Mouse (Mus musculus): ENCODE measurements around the gene Agpat1.

Agpat1 gene

GRCm38 (mm10) chr17:34652546-34652945 lies 48.5 kb downstream of the Agpat1 start:
- DNase-seq (ENCODE audit: low spot score in 2 of 2), result no peak

GRCm38 (mm10) chr17:34652985-34653384 lies 48.9 kb downstream of the Agpat1 start:
- DNase-seq (ENCODE audit: low spot score in 2 of 2), result no peak

GRCm38 (mm10) chr17:34653746-34654285 lies 49.8 kb downstream of the Agpat1 start:
- DNase-seq (ENCODE audit: low spot score in 2 of 2), result peak in 1 of 2 experiments; percentile 41

- no peak for DNase-seq (ENCODE audit: low spot score in 2 of 2)
These were observed 50.3 kb downstream of the Agpat1 start for GRCm38 (mm10) chr17:34654392-34654791.

GRCm38 (mm10) chr17:34655160-34655559 lies 51.1 kb downstream of the Agpat1 start:
- DNase-seq (ENCODE audit: low spot score in 2 of 2), result peak in 1 of 2 experiments; percentile 71

GRCm38 (mm10) chr17:34655581-34655991 lies 51.5 kb downstream of the Agpat1 start:
- DNase-seq (ENCODE audit: low spot score in 2 of 2), result peak; percentile 70 to 89

DNA sequence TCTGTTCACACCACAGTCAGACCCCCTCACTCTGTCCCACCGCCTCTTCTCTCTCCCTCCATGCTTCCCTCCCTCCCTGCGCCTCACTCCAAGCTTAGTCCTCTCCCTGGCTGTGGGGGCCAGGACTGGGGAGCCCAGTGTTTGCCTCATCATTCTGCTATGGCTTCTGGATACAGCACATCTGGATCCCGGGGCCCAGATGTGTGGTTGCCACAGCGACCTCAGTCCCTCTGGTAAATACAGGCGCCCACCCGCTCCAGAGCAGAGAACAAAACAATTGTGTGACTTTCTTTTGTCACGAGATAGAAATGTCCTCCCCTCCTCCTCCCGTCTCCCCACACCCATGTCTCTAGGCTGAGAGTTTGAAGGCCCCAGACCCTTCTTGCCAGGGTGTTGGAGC lies 52.6 kb downstream of the Agpat1 start:
- DNase-seq (ENCODE audit: low spot score in 2 of 2), result no peak

DNA sequence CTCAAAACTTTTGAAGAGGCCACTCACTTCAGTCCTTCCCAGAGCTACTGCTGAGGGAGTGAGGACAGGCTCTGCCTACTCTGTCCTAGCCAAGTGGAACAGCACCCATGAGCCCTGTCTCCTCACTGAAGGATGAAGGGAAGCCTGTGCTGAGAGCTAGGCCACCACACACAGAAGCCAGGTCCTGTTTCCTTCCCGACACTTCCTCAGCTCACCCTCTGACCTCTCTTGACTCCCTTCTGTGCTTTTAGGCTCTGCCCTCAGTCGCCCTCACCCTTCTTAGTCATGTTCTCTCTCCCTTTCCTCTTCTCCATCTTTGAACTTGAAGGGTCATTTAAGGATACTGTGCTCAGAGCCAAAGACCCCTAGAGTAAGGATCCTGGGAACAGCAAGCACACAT lies 53.2 kb downstream of the Agpat1 start:
- DNase-seq (ENCODE audit: low spot score in 2 of 2), result no peak

DNA sequence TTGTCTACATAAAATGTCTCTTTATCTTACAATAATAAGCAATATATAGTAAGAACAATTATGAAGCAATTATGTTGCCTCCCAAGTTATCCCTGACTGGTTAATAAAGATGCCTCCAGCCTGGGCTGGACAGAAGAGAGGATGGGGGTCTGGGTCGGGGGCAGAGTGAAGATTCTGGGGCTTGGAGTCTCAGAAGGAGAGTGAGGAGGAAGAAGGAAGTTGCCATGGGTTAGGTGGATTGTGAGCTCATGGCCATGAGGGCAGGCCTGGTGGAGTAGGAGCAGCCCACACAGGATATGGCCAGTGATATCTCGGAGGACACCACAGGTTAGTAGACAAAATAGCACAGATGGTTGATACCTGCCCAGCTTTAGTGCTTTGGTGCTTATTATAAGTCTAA lies 54.1 kb downstream of the Agpat1 start:
- DNase-seq (ENCODE audit: low spot score in 2 of 2), result no peak

GRCm38 (mm10) chr17:34658591-34658990 lies 54.5 kb downstream of the Agpat1 start:
- DNase-seq (ENCODE audit: low spot score in 2 of 2), result no peak

GRCm38 (mm10) chr17:34659181-34659896 lies 55.3 kb downstream of the Agpat1 start:
- DNase-seq (ENCODE audit: low spot score in 2 of 2), result no peak

DNA sequence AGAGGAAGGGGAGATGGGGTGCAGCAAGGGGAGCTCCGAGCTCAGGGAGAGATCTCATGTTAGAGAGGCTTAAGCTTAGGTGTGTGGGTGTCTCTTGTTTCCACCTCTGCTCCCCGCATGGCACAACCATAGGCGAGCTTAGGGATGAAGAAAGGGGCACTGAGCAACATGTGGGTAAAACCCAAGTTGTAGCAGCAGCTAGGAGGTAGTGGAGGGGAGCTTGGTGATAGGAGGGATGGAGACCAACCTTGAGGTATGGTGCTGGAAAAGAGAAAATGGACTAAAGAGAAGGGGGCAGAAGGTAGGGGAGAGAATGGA lies 55.8 kb downstream of the Agpat1 start:
- no peak for DNase-seq (ENCODE audit: low spot score in 2 of 2)

- DNase-seq (ENCODE audit: low spot score in 2 of 2), result no peak
These were observed 56.3 kb downstream of the Agpat1 start for GRCm38 (mm10) chr17:34660259-34660820.

- peak in 1 of 2 experiments; percentile 35 for DNase-seq (ENCODE audit: low spot score in 2 of 2)
These were observed 57.1 kb downstream of the Agpat1 start for GRCm38 (mm10) chr17:34661121-34661591.

DNA sequence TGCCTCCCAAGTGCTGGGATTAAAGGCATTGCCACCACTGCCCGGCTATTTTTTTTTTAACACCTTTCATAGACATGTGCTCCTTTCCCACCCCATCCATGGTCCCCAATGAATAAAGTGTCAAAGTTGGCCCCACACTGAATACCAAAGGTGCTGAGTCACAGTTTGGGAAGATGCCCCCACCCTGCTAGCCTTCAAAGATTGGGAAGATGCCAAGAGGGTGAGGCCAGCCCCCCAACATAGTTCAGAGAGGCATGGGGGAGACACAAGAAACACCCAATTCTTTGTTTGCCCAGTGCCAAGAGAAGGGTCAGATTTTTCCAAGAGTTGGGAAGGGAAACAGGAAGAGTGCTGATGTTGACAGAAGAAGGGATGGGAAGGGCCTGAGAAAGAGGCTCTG lies 58.4 kb downstream of the Agpat1 start:
- no peak for DNase-seq (ENCODE audit: low spot score in 2 of 2)

- DNase-seq (ENCODE audit: low spot score in 2 of 2), result no peak
These were observed 58.9 kb downstream of the Agpat1 start for GRCm38 (mm10) chr17:34662978-34663377.
